Mouse (Mus musculus) ovary, postnatal 14 days (tissue): Measurements from ENCODE around the gene Gm9945.

Experiments used
- DNase-seq: peaks from one replicate; pipeline ENCODE4 v3.0.0; 2022; ENCODE audit warnings: low spot score

Gm9945 gene

GRCm38 (mm10) chr11:53461727-53462126, 18.2 kb upstream of the Gm9945 start:
- no peak for DNase-seq

DNA sequence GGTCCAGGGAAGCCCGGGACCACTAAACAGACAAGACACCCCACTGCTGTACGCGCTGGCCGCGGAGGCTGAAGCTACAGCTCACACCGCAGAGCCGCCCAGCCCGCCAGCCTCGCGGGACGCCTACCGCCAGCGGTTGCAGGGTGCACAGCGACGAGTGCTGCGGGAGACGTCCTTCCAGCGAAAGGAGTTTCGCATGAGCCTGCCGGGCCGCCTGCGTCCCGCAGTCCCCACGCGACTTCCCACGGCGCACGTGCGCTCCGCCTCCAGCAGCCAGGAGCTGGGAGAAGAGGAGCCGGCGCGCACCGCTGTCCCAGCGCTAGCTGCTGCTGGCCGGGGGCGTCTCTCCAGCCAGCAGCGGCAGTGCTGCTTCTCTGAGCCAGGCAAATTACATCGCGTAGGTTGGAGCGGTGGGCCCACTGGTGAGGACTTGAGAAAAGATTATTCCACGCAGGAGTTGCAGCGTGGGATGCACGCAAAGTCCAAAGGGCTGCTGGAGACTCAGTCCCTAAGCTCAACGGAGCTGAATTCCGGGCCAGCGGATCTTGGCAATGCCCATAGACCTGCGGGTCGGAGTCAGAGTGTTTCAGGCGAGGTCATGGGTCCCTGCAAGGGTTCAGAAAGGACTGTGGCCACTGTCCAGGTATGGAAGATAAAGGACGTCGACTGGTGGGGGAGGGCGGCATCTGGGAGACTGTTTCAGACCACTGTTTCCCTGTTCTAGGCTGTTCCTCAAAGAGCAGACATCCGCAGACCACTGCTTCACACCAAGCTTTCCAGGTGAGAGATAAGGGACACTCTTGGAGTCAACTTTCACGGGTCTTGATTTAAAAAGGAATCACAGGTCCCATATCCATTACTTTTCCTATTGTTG, 16.2 kb upstream of the Gm9945 start:
- DNase-seq: no peak

- peak; percentile 70 for DNase-seq
Measured at GRCm38 (mm10) chr11:53466231-53466971, 13.6 kb upstream of the Gm9945 start.

GRCm38 (mm10) chr11:53469294-53469967, 10.5 kb upstream of the Gm9945 start:
- DNase-seq: peak; percentile 39

GRCm38 (mm10) chr11:53469968-53470695, 9.8 kb upstream of the Gm9945 start, which contains the start of gene Gm9837:
TSS of gene Gm9837 (minus strand) at chr11:53470479.
- peak; percentile 88 for DNase-seq

DNA sequence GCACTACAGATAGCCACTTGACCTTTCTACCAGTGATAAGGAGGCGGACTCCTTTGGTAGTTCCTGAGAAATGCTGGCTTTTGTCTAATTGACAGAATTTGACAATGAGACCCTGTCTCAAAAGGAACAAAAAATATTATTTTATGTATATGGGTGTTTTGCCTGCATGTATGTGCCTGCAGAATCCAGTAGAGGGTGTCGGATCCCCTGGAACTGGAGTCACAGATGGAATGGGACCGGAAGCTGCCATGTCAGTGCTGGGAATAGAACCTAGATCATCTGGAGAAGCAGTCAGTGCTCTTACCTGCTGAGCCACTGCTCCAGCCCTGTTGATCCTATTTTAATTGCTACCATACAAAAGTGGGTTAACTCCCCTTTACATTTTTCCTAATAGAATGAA, 7.3 kb upstream of the Gm9945 start:
- DNase-seq: no peak

DNA sequence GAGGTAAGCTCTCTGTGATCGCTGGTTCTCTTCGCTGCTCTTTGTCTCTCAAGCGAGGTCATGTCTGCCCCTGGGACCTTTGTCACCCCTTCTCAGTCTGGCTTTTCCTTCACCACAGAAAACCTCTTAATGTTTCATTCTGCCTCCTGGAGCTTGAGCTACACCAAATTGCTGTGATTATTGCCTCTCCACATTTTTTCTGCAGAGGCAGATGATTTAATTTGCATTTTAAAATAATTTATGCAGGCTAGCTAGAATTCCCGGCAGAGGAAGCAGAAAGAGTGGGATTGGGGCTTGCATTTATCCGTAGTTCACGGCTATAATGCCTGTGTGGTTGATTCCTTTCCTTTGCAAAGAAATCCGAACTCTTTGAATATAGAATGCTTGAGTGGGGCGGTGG, 4.3 kb upstream of the Gm9945 start:
- no peak for DNase-seq

- DNase-seq: no peak
Measured at GRCm38 (mm10) chr11:53477833-53478232, 2.1 kb upstream of the Gm9945 start.

GRCm38 (mm10) chr11:53478383-53479170, 1.4 kb upstream of the Gm9945 start:
- DNase-seq: no peak

DNA sequence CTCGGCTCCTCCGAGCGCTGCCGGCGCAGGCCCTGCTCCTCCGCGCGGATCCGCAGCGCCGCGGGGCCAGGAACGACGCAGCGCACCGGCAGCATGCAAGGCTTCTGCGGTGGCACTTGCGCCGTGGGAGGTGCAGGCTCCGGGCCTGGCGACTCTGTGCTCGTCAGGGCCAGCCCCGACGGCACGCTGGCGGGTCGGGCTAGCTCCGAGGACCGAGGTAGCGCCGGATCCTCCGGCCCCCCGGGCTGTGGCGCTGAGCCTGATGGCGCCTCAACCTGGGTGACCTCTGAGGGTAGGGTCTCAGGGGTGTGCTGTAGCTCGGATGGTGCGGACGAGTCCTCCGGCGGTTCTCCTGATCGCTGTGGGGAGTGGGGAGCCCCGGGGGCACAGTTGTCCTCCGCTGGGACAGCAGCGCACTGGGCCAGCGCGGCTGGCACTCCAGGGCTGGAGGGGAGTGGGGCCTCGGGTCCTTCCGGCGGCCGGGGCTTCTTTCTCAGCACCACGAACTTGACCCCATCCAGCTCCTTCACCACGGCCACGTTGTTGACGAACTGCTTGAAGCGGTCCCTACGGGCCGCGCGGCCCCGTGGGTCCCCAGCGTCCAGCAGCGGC, 689 bp upstream of the Gm9945 start:
- no peak for DNase-seq

GRCm38 (mm10) chr11:53481088-53481730, 1.2 kb downstream of the Gm9945 start:
- no peak for DNase-seq

DNA sequence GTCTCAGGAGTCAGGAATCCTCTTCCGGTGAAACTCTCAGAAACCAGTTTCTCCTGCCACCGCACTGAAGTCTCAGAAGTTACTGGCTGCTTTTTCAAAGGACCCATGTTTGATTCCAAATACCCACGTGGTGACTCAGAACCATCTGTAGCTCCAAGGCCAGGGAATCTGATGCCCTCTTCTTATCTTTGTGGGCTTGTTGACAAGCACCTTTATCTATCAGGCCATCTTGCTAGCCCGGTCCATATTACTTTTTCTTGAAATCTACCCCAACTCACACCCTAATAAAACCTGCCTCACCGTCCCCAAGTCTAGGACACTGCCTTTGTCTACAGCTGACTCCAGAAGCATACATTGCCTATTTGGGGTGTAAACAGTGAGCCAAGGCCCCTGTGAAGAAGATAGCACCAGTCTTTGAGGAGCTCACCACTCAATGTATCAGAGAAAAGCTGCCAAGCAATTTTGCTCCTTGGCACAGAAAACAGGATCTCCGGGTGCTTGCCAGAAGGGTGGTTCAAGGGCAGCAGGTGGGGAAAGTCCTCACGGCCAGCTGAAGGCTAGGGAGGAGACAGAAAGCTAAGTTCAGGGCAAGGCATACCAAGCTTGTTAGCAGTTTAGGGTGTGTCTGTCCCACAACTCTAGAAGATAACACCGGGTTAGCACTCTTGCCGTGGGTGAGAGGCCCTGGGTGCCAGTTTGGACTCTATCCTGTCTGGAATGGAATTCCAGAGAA, 3.4 kb downstream of the Gm9945 start:
- no peak for DNase-seq

GRCm38 (mm10) chr11:53485719-53486118, 5.8 kb downstream of the Gm9945 start:
- DNase-seq: no peak

- no peak for DNase-seq
Measured at GRCm38 (mm10) chr11:53486351-53486750, 6.4 kb downstream of the Gm9945 start.

DNA sequence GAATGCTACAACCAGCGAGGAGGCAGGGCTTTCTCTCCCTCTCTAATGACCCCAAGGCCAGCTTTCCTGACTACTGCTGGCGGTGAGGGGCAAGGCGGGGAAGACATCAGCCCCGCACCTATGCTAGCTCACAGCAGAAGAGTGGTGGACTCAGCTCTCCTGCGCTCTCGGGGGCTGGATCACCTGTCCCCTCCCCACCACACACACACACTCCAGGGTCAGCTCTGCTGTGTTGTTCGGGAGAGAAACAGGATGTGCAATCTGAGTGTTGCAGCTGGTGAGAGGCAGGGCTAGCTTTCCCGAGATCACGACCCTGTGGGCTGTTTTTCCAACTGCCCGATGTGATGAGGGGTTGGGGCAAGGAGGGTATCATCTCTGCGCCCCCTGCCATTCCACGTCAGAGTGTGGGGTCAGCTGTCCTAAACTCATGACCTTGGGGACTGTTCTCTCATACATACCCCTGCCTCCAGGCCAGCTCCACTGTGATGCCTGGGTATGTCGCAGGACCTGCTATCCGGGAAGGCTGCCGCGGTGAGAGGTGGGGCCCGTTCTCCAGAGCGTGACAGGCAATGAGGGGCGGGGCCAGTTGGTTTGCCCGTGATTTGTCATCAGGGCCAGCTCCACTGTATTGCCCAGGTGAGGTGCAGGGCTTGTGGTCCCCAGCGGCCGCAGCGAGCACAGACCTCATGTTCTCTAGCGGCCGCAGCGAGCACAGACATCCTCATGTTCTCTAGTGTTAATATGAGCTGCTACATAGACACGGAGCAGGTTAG, 7.0 kb downstream of the Gm9945 start:
- DNase-seq: no peak

GRCm38 (mm10) chr11:53489007-53489406, 9.0 kb downstream of the Gm9945 start:
- DNase-seq: no peak

DNA sequence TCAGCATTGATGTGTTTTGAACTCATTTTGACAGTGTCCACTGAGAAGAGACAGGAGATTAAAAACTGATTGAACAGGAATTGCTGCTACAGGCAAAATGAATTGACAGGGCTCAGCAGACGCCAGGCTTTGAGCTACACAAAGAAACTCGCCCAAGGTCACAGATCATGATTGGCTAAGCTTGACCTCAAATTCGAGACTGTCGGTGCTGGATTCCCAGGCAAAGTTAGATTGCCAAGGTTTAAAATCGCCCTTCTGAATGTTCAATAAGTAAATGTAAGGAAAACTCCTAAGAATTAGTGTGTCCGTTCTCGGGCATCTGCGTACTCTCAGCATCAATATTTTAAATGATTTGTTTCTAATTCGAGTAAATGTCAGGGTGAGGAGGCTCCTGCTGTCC, 9.5 kb downstream of the Gm9945 start:
- DNase-seq: no peak

DNA sequence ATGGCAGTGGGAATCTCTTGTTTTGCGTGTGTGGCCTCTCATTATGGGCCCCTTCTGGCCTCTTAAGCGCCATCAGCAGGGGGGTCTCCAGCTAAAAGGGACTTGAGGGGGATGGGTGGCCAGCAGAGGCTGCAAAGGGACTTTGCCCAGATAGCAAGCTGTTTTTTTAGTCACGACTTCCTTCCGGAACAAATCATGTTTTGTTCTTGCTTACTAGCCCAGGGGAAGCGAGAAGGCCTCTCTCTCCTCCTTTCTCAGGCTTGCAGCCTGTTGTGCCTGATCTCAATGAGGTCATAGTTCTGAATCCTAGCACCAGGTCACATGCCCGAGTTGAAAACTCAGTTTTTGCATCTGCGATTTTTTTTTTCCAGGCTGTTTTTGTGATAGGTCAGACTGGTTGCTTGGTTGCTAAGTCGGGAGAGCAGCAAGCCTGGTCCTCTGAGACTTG, 12.0 kb downstream of the Gm9945 start:
- DNase-seq: no peak
